Mouse (Mus musculus) retina, postnatal 7 days (tissue): ENCODE measurements at regions not wholly inside any gene's neighbourhood (a gene's known extent, or its start where the extent isn't known, plus 50 kb on each side); places are given as distances from the start of the nearest gene placed in this dataset.

ENCODE experiments used
- DNase-seq: peaks from one replicate; pipeline ENCODE4 v3.0.0-alpha.2; 2012; ENCODE audit warnings: low read depth, low spot score

DNA sequence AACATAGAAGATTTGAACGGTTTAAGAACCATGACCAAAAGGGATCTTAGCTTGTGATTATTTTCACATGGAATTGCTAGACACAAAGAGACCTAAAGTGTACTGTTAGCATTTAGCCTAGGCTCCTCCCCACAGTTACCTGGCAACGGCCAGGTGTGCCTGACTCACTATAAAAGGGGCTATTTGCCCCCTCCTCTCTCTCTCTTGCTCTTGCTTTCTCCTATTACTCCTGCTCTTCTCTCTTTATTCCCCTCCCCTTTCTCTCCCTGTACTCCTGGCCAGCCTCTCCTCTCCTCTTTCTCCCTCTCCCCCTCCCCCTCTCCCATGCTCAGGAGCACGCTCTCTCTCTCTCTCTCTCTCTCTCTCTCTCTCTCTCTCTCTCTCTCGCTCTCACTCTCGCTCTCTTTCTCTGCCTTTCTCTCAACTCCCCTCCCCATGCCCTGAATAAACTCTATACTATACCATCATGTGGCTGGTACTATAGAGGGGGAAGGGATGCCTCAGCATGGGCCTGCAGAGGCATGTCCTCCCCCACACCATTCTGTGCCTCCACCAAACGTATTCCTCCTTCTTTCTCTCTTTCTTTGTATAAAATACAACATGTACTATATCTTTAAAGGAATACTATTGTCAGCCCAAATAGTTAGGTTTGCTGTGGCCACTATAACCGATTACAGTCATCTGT lies 603.9 kb downstream of the Rps29 start:
- DNase-seq, result no peak

DNA sequence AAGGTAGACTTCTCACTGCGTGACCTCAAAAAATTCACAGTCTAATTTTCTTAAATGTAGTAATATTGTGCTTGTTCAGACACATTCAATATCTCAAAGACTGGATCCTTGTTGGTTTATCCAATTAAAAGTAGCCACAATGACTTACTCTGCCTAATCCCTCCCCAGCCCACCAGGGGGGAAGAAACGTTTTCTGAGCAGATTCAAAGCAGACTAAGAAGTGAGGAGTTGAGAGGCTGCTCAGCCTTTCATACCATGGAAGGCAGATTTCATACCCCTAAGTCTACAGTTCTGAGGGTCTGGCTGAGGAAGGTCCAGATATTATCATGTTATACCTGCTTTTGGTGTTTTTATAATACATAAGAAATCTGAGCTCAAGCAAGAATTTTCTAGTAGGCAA lies 604.7 kb downstream of the Rps29 start:
- no peak for DNase-seq

DNA sequence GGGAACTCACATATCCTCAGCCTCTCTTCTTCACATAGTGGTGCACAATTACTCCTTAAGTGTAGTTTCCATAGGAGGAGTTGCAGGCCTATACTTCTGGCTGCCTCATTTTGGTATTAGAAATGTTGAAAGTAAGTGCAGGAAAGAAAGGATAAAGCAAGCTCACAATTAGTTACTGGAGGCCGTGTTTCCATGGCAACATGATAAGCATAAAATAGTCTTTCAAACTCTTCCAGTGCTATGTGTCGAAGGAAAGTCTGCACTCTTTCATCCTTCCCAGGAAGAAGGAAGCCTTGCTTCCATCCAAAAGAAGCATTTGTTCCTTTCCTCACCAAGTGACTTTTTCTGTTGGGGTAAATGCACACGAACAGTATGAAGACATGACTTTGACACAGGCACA lies 617.2 kb downstream of the Rps29 start:
- DNase-seq, result no peak

DNA sequence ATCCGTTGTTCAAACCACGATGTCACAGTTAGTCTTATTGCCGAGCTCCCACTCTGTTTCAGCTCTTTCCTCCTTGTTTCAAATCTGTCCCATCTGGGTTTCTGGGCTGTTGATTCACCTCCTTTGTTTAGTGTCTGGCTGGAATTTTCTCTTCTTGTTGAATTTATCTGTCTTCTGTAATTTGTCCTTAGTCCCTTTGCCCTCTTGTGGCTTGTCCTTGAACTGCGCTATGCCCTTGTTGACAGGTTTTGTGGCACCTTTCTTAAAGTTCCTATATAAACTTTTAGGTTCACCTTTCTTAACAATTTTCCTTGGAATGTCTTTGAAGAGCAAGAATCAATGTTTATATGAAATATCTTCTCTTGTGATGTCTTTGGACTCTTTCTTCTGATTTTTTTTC lies 658.2 kb downstream of the Rps29 start:
- DNase-seq, result no peak

DNA sequence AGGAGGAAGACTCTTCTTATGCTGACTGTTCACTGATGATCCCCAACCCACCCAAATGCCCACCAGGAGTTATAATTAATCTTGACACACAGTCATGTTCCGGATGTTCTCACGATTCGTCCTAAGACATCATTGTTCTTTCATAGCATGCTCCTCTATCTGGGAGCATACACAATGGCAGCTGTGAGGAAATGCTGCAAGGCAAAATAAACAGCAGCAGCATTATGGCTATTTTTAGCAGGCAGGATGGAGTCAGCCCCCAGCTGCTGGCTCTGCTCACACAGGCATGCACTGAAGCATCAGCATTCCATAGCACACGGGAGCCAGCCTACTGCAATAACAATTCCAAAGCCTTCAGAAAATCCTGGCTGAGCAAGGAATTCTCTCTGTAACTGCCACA lies 696.0 kb downstream of the Rps29 start:
- DNase-seq, result peak; percentile 9

DNA sequence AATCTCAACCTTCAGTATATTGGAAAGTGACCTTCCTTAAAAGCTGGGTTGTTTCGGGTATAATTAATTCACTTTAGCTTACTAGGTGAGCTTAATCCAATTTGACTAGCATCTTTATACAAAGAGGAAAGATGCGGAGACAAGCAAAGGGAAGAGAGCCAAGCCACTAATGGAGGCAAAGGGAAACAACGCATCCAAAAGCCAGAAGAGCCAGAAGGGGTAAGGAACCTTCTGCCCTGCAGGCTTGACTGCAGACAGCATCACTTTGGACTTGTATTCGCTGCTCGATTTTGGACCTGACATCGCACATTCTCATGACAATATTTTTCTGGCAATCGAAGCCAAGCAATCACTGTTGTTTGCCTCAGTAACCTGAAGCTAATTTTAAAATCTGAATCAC lies 700.8 kb downstream of the Rps29 start:
- DNase-seq, result no peak

DNA sequence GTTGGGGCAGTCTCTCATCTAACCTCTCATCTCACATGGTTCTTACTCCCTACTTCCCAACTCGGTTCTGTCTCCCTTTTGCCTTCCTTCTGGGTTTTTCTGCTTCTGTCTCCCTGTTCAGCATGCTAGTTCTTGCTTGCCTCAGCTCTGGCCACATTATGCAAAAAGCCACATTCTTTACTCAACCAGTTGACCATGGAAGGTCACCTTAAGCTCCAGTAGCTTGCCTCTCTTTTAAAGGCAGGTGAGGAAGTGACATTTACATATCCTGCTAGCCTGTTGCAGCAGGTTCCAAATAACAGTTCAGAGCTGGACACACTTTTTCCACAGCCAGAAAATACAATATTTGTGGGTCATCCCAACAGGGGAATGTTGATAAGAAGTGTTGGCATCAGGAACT lies 732.4 kb downstream of the Rps29 start:
- DNase-seq, result no peak

DNA sequence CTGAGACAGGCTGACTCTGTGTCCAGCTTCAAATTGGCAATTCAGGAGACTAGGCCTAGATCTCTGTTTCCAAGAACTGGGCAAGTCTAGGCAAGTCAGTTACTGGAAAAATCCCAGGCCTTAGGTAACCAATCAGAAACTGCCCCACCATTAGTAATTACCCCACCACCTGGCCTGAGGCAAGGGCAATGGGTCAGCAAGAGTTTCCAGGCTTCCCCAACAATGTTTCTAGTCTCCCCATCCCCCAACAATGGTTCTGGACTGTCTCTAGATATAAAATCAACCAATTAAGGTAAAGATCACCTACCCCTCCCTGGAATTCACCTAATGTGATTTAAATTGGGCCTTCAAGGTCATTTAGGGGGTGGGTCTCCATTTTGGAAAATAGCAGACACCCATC lies 734.0 kb downstream of the Rps29 start:
- no peak for DNase-seq
